Mouse (Mus musculus) T-helper 17 cell (primary cell): ENCODE measurements at regions not wholly inside any gene's neighbourhood (a gene's known extent, or its start where the extent isn't known, plus 50 kb on each side); places are given as distances from the start of the nearest gene placed in this dataset.
"Not testable (repeated sequence)": the region's sequence is repeated elsewhere in the genome, so short reads cannot be mapped to it uniquely, and the experiment has no call there.

Experiments
- in situ Hi-C, 2 experiments: fragments of 300-600 bp; cut with MboI, MseI; formaldehyde crosslinking; loops; 1 replicate in 1 of 2; 2 replicates in 1 of 2; pipeline ENCODE4 v1.15.1; 2025; ENCODE audit warnings: high pct_unique_total_duplicates in 2 of 2

GRCm38 (mm10) chr3:11323101-11323500 lies 987.6 kb upstream of the Gm38303 start:
- in situ Hi-C loops: no loop called here

- in situ Hi-C loops: no loop called here
Measured at GRCm38 (mm10) chr3:11293001-11293400, 957.5 kb upstream of the Gm38303 start.

- in situ Hi-C loops: no loop called here
Measured at GRCm38 (mm10) chr3:11261052-11261451, 925.6 kb upstream of the Gm38303 start.

DNA sequence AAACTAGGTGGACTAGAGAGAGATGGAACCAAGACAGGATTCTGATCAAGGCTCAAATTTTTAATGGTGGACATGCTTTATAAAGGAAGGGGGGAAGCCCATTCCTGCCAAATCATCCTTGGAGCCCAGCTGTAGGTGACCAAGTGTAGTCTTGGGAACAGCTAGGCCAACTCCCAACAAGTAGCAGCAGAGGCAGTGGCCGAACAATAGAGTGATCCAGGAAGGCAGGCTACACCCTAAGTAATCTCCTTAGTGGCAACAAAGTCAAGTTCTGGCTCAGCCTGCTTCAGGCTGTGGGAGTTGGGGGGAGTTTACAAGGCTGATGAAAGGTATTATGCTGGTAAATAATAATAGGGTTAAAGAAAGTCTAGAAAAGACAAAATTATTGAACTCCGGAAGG lies 878.5 kb upstream of the Gm38303 start:
- in situ Hi-C loops: no loop called here

GRCm38 (mm10) chr3:11212921-11213648 lies 877.6 kb upstream of the Gm38303 start:
- in situ Hi-C loops: not testable (repeated sequence)

DNA sequence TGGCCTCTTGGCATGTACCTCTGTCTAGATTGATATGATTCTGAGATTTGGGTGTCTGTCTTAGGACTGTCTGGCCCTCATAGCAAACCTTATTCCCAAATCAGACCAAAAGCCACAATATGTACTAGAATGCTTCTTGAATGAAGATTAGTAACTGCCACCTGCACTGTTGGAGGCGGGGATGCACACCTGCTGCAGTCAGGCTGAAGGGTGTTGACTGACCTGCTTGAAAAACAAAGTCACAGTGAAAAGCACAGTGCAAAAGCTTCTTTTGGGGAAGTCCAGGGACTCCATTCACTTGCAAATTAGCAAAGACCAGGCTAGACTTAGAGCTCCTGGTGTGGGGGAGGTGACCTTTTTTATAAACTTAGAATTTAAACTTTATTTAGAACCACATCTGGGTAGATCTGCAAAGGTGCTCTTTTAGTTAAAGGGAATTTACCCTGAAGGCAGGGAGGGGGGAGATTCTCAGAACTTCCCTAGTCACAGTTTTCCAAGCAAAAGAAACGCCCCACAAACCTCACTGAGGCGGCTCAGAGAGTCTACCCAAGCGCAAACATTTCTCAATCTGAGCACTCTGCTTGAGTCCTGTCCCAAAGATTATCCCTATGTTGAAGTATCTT lies 876.9 kb upstream of the Gm38303 start:
- in situ Hi-C loops: not testable (repeated sequence)

- in situ Hi-C loops: not testable (repeated sequence)
Measured at GRCm38 (mm10) chr3:11210920-11211811, 875.7 kb upstream of the Gm38303 start.

DNA sequence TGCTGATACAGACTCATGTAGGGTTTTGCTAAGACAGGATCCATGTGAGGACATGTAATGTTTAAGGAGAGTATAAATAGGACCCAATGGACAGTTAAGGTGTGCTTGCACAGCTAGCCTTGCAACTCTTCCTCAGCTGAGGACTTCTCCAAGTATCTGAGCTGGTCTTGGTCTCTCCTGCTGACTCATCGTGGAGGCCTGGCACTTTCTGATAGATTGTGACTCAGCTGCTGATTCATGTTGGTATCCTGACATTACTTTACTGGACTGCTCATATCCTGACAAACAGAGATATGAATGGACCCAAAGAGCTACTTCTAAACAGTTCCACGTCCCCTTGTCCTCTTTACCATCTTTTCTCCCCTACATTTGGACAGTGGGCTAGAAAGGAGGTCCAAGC lies 838.5 kb upstream of the Gm38303 start:
- in situ Hi-C loops: no loop called here

GRCm38 (mm10) chr3:11155350-11155749 lies 819.9 kb upstream of the Gm38303 start:
- in situ Hi-C loops: loop anchor here in 1 of 2 experiments (5.0 kb wide), 1 partner anchor 58 kb away; no protein-coding TSS in a partner anchor
